Mouse (Mus musculus) forebrain, embryonic 16.5 days (tissue): Measurements from ENCODE around the gene Fam241a. TPM values are rescaled to one million over a fixed set of nuclear protein-coding genes. Genes with fewer than 3 reads are reported as not detected.

Experiments
- ATAC-seq: fragments of 200-750 bp; cut with Nextera tagmentation; 2 replicates; pipeline ENCODE4 v1.8.0; 2017; ENCODE audit warnings: mild to moderate bottlenecking, moderate library complexity
- H3K27ac ChIP-seq: fragments of 300-500 bp; sonication (generic); 2 replicates; pipeline ENCODE4 v1.5.1; 2014; ENCODE audit warnings: low read length, control low read depth
- H3K27me3 ChIP-seq: fragments of 300-500 bp; sonication (generic); replicated peaks from 2 replicates; pipeline ENCODE4 v1.6.1; 2014; ENCODE audit warnings: low read length; ENCODE audit not compliant: control insufficient read depth, insufficient read depth
- H3K36me3 ChIP-seq: fragments of 300-500 bp; sonication (generic); 2 replicates; pipeline ENCODE4 v1.6.1; 2014; ENCODE audit not compliant: control insufficient read depth, insufficient read depth
- H3K4me1 ChIP-seq: fragments of 300-500 bp; sonication (generic); replicated peaks from 2 replicates; pipeline ENCODE4 v1.6.1; 2014; ENCODE audit warnings: low read length; ENCODE audit not compliant: control insufficient read depth, insufficient read depth
- H3K4me2 ChIP-seq: fragments of 300-500 bp; sonication (generic); 2 replicates; pipeline ENCODE4 v1.6.1; 2014; ENCODE audit warnings: mild to moderate bottlenecking, low read length, control low read depth
- H3K4me3 ChIP-seq: fragments of 300-500 bp; sonication (generic); replicated peaks from 2 replicates; pipeline ENCODE4 v1.5.1; 2014; ENCODE audit warnings: mild to moderate bottlenecking, low read length, control low read depth
- H3K9ac ChIP-seq: fragments of 300-500 bp; sonication (generic); replicated peaks from 2 replicates; pipeline ENCODE4 v1.6.1; 2014; ENCODE audit warnings: low read depth, low read length, control low read depth
- H3K9me3 ChIP-seq: fragments of 300-500 bp; sonication (generic); 2 replicates; pipeline ENCODE4 v1.6.1; 2016; ENCODE audit warnings: low read length; ENCODE audit not compliant: control insufficient read depth
- WGBS: fragments of 180-500 bp; shearing (Covaris S2); extraction: QIAGEN DNeasy Blood & Tissue Kit; methylation state at CpG from one replicate; pipeline ENCODE4 v1.1.7; 2014; 5-methylcytosine and 5-hydroxymethylcytosine counted together
- polyA plus RNA-seq: library from polyadenylated mRNA; unstranded; fragments of >200 nt; fragmentation: Nextera tagmentation; extraction: Ambion mirVana; gene quantifications from 2 replicates; pipeline ENCODE4 v1.2.1, GENCODE M21; 2015

Gene Fam241a
- polyA plus RNA-seq, 1 experiment from 2014 or later: 10.2 TPM

GRCm38 (mm10) chr3:127843324-127843940 is 52.7 kb downstream of the Fam241a start:
- ATAC-seq: no peak
- H3K9ac ChIP-seq: no peak overlapping the region
- no peak overlapping the region for H3K4me2 ChIP-seq
- no peaks in the 10 kb centered on the region for H3K4me1 ChIP-seq
- H3K4me3 ChIP-seq: no peak overlapping the region
- H3K27me3 ChIP-seq: no peaks in the 10 kb centered on the region
- H3K9me3 ChIP-seq: no peaks in the 10 kb centered on the region
- WGBS: 90% methylated on average over 2 of the region's 2 CpGs
- no peaks in the 10 kb centered on the region for H3K36me3 ChIP-seq
- H3K27ac ChIP-seq: no peak overlapping the region

- no peak overlapping the region for H3K27ac ChIP-seq
- H3K9ac ChIP-seq: no peak overlapping the region
- H3K36me3 ChIP-seq: no peaks in the 10 kb centered on the region
- 22% methylated on average over 8 of the region's 8 CpGs for WGBS
- no peaks in the 10 kb centered on the region for H3K27me3 ChIP-seq
- H3K9me3 ChIP-seq: no peaks in the 10 kb centered on the region
- ATAC-seq: no peak
- no peak overlapping the region for H3K4me2 ChIP-seq
- peaks cover 6% of the 10 kb centered on the region for H3K4me1 ChIP-seq
- H3K4me3 ChIP-seq: no peak overlapping the region
Measured at GRCm38 (mm10) chr3:127841926-127842325, 54.2 kb downstream of the Fam241a start.

DNA sequence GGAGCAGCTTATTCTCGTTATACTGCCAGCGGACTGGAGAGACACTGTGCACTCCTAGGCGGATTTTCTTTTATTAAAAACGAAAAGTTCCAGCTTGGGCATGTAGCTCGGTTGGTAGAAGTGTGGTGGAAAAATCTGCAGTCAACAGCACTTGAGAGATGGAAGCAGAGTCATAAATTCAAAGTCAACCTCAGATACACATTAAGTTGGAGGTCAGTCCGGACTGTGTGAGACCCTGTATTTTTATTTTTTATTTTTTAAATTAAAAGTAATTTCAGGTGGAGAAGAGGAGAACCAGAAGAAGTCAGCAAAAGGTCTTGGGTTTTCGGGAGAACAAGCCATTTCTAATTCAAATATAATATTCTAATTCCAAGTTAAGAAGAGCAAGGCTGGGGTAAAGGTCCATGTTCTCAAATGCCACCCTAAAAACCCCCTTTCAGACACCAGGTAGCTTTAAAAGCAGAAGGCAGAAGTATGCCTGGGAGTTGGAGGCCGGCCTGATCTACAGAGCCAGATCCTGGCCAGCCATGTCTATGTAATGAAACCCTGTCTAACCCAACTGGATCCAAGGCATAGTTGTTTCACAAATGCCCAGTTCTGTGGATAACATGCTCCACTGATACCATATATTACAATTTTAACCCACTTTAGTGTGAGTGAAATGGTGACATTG is 58.0 kb downstream of the Fam241a start:
- Histone ChIP-seq H3K9me3 (no peaks in the 10 kb centered on the region), H3K36me3 (0 out of 2 replicates have a peak, but pooled peaks cover 2% of the 10 kb centered on the region), H3K27me3 (no peaks in the 10 kb centered on the region), H3K27ac (peak overlapping the region; percentile 92), H3K4me2 (peak overlapping the region; percentile 70), H3K4me3 (peak overlapping the region; percentile 92), H3K4me1 (peaks cover 26% of the 10 kb centered on the region), H3K9ac (peak overlapping the region; percentile 94)
- ATAC-seq: no peak
- 32% methylated on average over 8 of the region's 8 CpGs for WGBS

DNA sequence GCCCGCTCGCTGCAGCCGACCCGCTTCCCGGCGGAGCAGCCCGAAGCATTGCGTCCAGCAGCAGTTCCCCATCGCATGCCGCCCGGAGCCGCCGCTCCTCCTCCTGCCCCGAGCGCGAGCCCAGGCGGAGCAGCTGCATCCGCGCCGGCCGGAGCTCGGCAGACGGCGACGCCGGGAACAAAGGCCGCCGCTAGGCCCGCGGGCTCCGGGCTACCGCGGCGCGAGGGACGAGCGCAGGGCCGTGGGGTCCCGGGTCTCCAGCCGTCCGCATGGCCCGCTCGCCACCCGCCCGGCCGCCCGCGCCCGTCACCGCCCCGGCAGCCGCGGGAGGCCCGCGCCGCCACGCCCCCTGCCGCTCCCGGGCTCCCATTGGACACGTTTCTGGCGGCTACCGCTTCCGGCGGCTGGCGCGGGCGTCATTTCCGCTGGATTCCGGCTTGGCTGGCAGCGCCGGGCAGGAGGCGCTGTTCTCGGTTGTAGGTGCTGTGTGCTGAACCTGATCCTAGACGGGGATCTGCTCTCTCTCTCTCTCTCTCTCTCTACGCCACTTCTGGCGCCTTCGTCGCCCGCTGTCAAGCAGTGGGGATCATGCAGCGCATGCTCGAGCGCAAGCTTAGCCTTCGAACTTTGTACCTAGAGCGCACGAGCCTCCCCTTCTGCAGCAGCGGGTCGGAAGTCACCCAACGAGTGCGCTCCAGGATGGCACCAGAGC is 58.8 kb downstream of the Fam241a start, which contains the start of gene Ap1ar:
Ap1ar (minus strand) TSS at position 370 of the 712 bp plus-strand sequence.
- under 1% methylated on average over 74 of the region's 89 CpGs for WGBS

DNA sequence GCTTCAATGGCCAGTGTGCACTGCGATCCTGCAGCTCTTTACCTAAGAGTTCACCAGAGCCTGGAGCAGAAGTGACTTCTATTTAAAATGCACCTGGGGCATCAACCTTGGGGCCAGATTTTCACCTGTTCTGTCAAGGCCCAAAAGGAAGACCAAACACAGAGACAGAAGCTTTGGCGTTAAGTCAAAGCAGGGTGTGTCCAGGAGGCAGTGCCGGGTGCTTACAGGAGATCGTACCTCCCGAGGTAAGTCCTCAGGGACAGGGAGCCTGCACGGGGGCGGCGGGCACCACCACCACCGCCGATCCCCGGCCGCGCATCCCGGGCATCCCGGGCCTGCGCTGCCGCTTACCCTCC is 59.3 kb downstream of the Fam241a start:
- no peaks in the 10 kb centered on the region for H3K9me3 ChIP-seq
- peak overlapping the region; percentile 92 for H3K27ac ChIP-seq
- H3K27me3 ChIP-seq: no peaks in the 10 kb centered on the region
- no peak for ATAC-seq
- H3K9ac ChIP-seq: peak overlapping the region; percentile 94
- WGBS: under 1% methylated on average over 12 of the region's 17 CpGs
- peak overlapping the region; percentile 92 for H3K4me3 ChIP-seq
- peak overlapping the region; percentile 71 for H3K4me2 ChIP-seq
- H3K4me1 ChIP-seq: peaks cover 26% of the 10 kb centered on the region
- H3K36me3 ChIP-seq: 0 out of 2 replicates have a peak, but pooled peaks cover 2% of the 10 kb centered on the region

More for the DNA sequence above, 58.8 kb downstream of the Fam241a start, which contains the start of gene Ap1ar:
- H3K27ac ChIP-seq: peak within 1 kb of the TSS; percentile 92
- peaks cover 26% of the 10 kb centered on the region for H3K4me1 ChIP-seq
- 0 out of 2 replicates have a peak, but pooled peaks cover 2% of the 10 kb centered on the region for H3K36me3 ChIP-seq
- H3K9me3 ChIP-seq: no peaks in the 10 kb centered on the region
- H3K9ac ChIP-seq: peak within 1 kb of the TSS; percentile 94
- ATAC-seq: peak; percentile 98
- H3K4me3 ChIP-seq: peak within 1 kb of the TSS; percentile 92
- H3K4me2 ChIP-seq: peak within 1 kb of the TSS; percentile 71
- H3K27me3 ChIP-seq: no peaks in the 10 kb centered on the region

DNA sequence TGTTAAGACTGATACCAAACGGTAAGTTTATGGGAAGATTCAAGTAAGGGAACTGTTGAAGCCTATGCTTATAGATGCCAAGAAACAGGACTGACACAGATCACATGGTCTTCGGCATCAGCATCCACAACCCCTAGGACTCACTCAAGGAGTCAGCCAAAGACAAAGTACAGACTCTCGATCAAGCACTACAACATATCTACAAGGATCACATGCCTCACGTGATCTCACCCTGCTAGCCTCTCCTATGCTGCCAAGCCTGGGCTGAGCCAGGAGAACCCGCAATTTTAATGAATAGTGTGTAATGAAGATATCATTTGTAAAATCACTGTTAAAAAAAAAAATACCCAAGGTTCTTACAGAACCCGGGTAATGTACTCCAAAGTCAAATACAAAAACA is 60.5 kb downstream of the Fam241a start:
- Histone ChIP-seq H3K4me1 (peaks cover 26% of the 10 kb centered on the region), H3K27me3 (no peaks in the 10 kb centered on the region), H3K4me2 (peak overlapping the region; percentile 71), H3K9ac (no peak overlapping the region), H3K27ac (no peak overlapping the region), H3K9me3 (no peaks in the 10 kb centered on the region), H3K36me3 (0 out of 2 replicates have a peak, but pooled peaks cover 2% of the 10 kb centered on the region), H3K4me3 (no peak overlapping the region)
- WGBS: 77% methylated on average over 6 of the region's 6 CpGs
- no peak for ATAC-seq

DNA sequence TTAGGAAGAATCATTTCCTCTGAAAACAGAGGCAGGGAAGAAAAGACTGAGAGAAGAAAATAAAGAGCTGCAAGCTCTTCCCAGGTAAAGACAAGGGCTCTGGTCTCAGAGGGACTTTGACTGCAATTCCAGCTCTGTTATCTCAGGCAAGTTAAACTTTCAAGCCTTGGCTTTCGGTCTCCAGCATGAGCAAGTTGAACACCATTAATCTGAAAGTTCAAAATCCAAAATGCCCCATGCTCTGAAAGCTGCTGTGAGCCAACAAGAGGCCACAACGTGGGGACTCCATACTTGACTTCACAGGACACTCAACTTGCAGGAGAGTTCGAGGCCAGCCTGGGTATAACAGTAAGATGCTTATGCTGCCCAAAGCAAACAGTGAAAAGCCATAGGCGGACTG is 62.1 kb downstream of the Fam241a start:
- WGBS: 86% methylated on average over 4 of the region's 4 CpGs
- no peaks in the 10 kb centered on the region for H3K9me3 ChIP-seq
- ATAC-seq: no peak

DNA sequence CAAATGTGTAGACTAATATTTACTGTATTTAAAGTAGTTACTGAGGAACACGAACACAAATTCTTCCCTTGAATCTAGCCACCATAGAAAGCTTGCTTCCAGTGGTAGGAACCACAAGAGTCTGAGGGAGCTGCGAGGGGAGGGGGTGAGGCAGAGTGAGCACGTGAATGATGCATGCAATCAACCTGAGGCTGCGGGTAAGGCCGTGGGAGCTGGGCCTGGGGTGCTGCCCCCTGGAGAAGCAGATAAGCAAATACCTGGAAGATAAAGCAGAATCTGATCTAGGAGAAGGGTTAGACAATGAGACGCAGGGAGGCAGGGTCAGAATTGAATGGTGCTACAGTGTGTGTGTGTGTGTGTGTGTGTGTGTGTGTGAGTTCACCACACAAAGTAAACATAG is 65.0 kb downstream of the Fam241a start:
- Histone ChIP-seq H3K4me2 (no peak overlapping the region), H3K36me3 (0 out of 2 replicates have a peak, but pooled peaks cover 2% of the 10 kb centered on the region), H3K4me3 (no peak overlapping the region), H3K9ac (no peak overlapping the region), H3K27me3 (no peaks in the 10 kb centered on the region), H3K9me3 (no peaks in the 10 kb centered on the region), H3K4me1 (peaks cover 21% of the 10 kb centered on the region), H3K27ac (no peak overlapping the region)
- 62% methylated on average over 6 of the region's 6 CpGs for WGBS
- peak; percentile 40; the same call in 1 of the 2 replicates for ATAC-seq

More for the DNA sequence above, 62.1 kb downstream of the Fam241a start:
- Histone ChIP-seq H3K4me3 (no peak overlapping the region), H3K4me1 (peaks cover 26% of the 10 kb centered on the region), H3K9ac (no peak overlapping the region), H3K36me3 (0 out of 2 replicates have a peak, but pooled peaks cover 2% of the 10 kb centered on the region), H3K27me3 (no peaks in the 10 kb centered on the region), H3K27ac (no peak overlapping the region), H3K4me2 (no peak overlapping the region)

DNA sequence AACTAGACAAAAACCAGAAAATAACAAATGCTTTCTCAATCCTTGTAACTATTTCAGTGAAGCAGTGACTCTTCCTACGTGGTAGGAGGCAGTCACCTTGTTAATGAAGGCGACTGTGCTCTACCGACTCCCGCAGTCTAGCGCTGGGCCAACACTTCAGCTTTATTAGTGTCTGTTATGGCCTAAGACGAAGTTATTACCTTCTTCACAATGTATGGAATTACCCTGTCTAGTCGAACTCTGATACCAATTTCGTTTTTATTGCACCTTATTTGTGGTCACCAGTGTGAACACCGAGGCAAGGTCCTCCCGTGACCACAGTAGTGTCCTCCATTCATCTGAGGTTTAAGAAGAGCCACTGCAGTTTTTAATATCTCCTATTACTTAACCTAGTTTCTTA is 65.9 kb downstream of the Fam241a start:
- WGBS: 92% methylated on average over 10 of the region's 10 CpGs
- H3K4me1 ChIP-seq: peaks cover 12% of the 10 kb centered on the region
- ATAC-seq: no peak

More for the DNA sequence above, 65.9 kb downstream of the Fam241a start:
- H3K4me3 ChIP-seq: no peak overlapping the region
- H3K27me3 ChIP-seq: no peaks in the 10 kb centered on the region
- 0 out of 2 replicates have a peak, but pooled peaks cover 2% of the 10 kb centered on the region for H3K36me3 ChIP-seq
- no peak overlapping the region for H3K4me2 ChIP-seq
- H3K27ac ChIP-seq: no peak overlapping the region
- no peak overlapping the region for H3K9ac ChIP-seq
- H3K9me3 ChIP-seq: no peaks in the 10 kb centered on the region
